Mouse (Mus musculus): ENCODE measurements around the gene Bst2. TPM values are rescaled to one million over a fixed set of nuclear protein-coding genes. Genes with fewer than 3 reads are reported as not detected.

Gene Bst2
- polyA plus RNA-seq, 1 experiment from 2014 or later: 85.5 TPM

DNA sequence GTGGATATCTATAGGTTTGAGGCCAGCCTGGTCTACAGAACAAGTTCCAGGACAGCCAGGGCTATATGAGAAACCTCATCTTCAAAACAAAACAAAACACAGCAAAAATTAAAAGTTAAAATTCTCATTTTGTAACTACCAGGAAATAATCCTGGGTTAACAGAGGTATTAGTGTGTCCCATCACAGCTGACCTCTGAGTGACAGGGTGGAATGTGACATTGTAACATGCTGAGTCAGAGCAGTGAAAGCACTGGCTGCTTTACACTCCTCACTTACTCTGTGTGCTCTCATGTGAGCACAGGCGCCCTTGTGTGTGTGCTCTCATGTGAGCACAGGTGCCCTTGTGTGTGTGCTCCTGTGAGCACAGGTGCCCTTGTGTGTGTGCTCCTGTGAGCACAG is 37.8 kb upstream of the Bst2 start:
- no peak for TF ChIP-seq CTCF (IDR thresholded peaks at IDR 0.05; ENCODE audit: low read depth)
- no peak overlapping the region for H3K4me2 ChIP-seq (replicated peaks; ENCODE audit: low read depth)
- H3K9me3 ChIP-seq (ENCODE audit: control insufficient read depth): no peaks in the 10 kb centered on the region
- H3K4me1 ChIP-seq (replicated peaks; ENCODE audit: control insufficient read depth, insufficient read depth, low read length): peaks cover 2% of the 10 kb centered on the region; the same call in 1 of the 2 replicates
- H3K27ac ChIP-seq (ENCODE audit: low read depth, low read length): no peak overlapping the region
- H3K9ac ChIP-seq (ENCODE audit: low read depth, low read length): no peak overlapping the region
- H3K4me3 ChIP-seq (ENCODE audit: low read depth, low read length): no peak overlapping the region
- ATAC-seq: no peak
- H3K27me3 ChIP-seq (replicated peaks; ENCODE audit: control insufficient read depth, insufficient read depth, low read length): no peaks in the 10 kb centered on the region
- no peaks in the 10 kb centered on the region for H3K36me3 ChIP-seq (ENCODE audit: control insufficient read depth, insufficient read depth)
- WGBS: 46% methylated on average over 1 of the region's 1 CpGs

DNA sequence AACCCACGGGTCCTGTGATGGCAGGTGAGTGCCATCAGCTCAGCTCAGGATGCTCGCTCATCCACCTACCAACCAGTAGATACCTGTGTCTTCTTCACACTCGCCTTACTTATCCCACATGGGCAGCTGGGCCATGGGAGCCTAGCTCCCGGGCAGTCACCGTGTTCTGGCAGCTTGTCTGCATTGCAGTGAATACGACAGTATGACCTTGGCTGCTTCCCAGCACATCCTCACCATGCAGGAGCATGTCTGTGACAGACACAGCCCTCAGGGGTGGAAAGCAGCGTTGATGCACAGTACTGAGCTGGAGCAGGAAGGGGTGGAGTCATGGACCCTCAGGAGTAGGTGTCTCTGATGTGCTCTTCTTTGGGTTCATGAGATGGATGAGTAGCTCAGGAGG is 37.2 kb upstream of the Bst2 start:
- Histone ChIP-seq H3K4me3 (ENCODE audit: low read depth, low read length) (no peak overlapping the region), H3K9ac (ENCODE audit: low read depth, low read length) (no peak overlapping the region), H3K27me3 (replicated peaks; ENCODE audit: control insufficient read depth, insufficient read depth, low read length) (no peaks in the 10 kb centered on the region), H3K27ac (ENCODE audit: low read depth, low read length) (no peak overlapping the region), H3K9me3 (ENCODE audit: control insufficient read depth) (no peaks in the 10 kb centered on the region), H3K4me2 (replicated peaks; ENCODE audit: low read depth) (no peak overlapping the region), H3K36me3 (ENCODE audit: control insufficient read depth, insufficient read depth) (no peaks in the 10 kb centered on the region), H3K4me1 (replicated peaks; ENCODE audit: control insufficient read depth, insufficient read depth, low read length) (peaks cover 2% of the 10 kb centered on the region; the same call in 1 of the 2 replicates)
- 78% methylated on average over 7 of the region's 7 CpGs for WGBS
- no peak for TF ChIP-seq CTCF (IDR thresholded peaks at IDR 0.05; ENCODE audit: low read depth)
- ATAC-seq: no peak

DNA sequence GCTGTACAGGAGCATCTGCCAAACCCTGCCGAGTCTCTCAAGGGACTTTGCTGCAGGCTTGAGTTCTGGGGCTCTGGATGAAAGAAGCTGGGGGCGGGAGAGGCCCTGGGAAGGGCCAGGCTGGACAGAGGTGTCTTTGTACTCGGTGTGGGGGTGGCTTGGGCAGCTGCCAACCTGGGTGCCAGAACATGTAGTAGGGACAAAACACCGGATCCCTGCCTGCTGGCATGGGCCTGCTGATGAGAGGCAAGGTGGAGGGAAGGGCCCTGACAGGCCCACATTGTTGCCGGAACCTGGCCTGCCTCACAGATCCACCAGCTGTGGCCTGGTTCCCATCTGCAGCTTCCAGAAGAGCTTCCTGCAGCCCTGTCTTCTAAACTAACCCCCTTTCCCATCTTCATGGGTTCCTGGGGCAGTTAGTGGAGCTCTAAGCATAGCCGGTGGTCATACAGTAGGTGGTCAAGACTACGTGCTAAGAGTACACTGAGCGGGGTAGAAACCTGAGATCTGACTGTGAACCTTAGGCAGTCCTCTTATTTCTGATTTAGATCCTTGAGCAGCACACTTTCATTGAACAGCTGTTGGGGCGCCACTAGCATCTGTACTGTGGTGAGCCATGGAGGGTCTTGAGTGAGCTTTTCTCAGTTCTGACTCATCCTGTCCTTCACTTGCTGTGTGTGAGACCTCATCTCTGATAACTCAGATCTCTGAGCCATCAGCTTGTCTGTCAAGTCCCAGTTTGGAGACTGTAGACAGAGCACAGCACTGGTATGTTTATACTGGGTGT is 35.8 kb upstream of the Bst2 start:
- Histone ChIP-seq H3K36me3 (ENCODE audit: control insufficient read depth, insufficient read depth) (no peaks in the 10 kb centered on the region), H3K4me3 (ENCODE audit: low read depth, low read length) (no peak overlapping the region), H3K9ac (ENCODE audit: low read depth, low read length) (no peak overlapping the region), H3K27me3 (replicated peaks; ENCODE audit: control insufficient read depth, insufficient read depth, low read length) (no peaks in the 10 kb centered on the region), H3K27ac (ENCODE audit: low read depth, low read length) (no peak overlapping the region), H3K4me2 (replicated peaks; ENCODE audit: low read depth) (no peak overlapping the region), H3K4me1 (replicated peaks; ENCODE audit: control insufficient read depth, insufficient read depth, low read length) (peaks cover 2% of the 10 kb centered on the region), H3K9me3 (ENCODE audit: control insufficient read depth) (no peaks in the 10 kb centered on the region)
- TF ChIP-seq CTCF (IDR thresholded peaks at IDR 0.05; ENCODE audit: low read depth): no peak
- WGBS: 71% methylated on average over 9 of the region's 9 CpGs
- no peak for ATAC-seq

DNA sequence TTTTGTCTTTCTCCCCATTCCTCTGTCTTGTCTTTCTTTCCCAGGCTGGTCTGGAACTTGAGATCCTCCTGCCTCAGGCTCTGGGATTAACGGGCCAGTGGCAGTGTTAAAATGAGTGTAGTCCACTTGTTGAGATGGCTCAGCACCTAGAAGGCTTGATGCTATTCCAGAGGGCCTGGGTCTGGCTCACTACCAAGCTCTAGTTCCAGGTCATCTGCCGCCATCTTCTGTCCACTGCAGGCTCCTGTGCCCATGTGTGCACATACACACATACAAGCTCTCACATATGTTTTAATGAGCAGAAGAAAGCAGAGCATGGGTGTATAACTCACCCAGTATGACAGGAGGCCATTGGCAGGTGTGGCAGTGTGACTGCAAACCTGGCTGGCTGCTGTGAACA is 34.8 kb upstream of the Bst2 start:
- Histone ChIP-seq H3K4me1 (replicated peaks; ENCODE audit: control insufficient read depth, insufficient read depth, low read length) (peaks cover 2% of the 10 kb centered on the region), H3K9me3 (ENCODE audit: control insufficient read depth) (no peaks in the 10 kb centered on the region), H3K9ac (ENCODE audit: low read depth, low read length) (no peak overlapping the region), H3K27ac (ENCODE audit: low read depth, low read length) (no peak overlapping the region), H3K27me3 (replicated peaks; ENCODE audit: control insufficient read depth, insufficient read depth, low read length) (no peaks in the 10 kb centered on the region), H3K4me3 (ENCODE audit: low read depth, low read length) (no peak overlapping the region), H3K36me3 (ENCODE audit: control insufficient read depth, insufficient read depth) (no peaks in the 10 kb centered on the region), H3K4me2 (replicated peaks; ENCODE audit: low read depth) (no peak overlapping the region)
- TF ChIP-seq CTCF (IDR thresholded peaks at IDR 0.05; ENCODE audit: low read depth): peak; percentile 19; the same call in 1 of the 2 replicates
- no peak for ATAC-seq
- WGBS: 84% methylated on average over 2 of the region's 2 CpGs

DNA sequence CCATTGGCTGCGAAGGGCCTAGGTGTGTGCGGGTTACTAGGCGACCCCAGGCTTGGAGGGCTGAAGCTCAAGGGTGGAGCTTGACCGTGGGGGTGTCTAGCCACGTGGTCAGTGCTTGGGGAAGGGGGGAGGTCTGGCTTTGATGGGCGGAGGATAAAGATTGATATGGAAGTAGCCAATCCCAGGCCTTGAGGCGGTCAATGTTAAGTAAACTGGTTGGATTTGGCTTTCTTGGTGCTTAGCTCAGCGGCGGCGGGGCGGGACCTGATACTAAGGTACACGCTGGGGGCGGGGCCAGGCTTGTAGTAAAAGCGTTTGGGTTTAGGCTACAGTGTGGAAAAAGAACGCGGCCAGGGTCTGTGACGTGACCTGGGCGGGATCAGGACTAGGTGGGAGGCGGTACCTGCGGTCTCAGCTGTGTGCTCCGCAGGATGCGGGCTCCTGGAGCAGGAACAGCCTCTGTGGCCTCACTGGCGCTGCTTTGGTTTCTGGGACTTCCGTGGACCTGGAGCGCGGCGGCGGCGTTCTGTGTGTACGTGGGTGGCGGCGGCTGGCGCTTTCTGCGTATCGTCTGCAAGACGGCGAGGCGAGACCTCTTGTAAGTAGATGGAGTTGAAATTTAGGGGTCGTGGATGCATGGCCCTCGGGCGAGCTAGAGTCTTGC is 33.2 kb upstream of the Bst2 start:
- H3K9ac ChIP-seq (ENCODE audit: low read depth, low read length): peak overlapping the region; percentile 60
- H3K4me3 ChIP-seq (ENCODE audit: low read depth, low read length): peak overlapping the region; percentile 47
- ATAC-seq: peak; percentile 86
- H3K27ac ChIP-seq (ENCODE audit: low read depth, low read length): peak overlapping the region; percentile 82
- H3K4me1 ChIP-seq (replicated peaks; ENCODE audit: control insufficient read depth, insufficient read depth, low read length): peaks cover 2% of the 10 kb centered on the region
- peak; percentile 36; the same call in 1 of the 2 replicates for TF ChIP-seq CTCF (IDR thresholded peaks at IDR 0.05; ENCODE audit: low read depth)
- peak overlapping the region; percentile 83 for H3K4me2 ChIP-seq (replicated peaks; ENCODE audit: low read depth)
- H3K36me3 ChIP-seq (ENCODE audit: control insufficient read depth, insufficient read depth): no peaks in the 10 kb centered on the region
- 1% methylated on average over 41 of the region's 41 CpGs for WGBS
- no peaks in the 10 kb centered on the region for H3K27me3 ChIP-seq (replicated peaks; ENCODE audit: control insufficient read depth, insufficient read depth, low read length)
- H3K9me3 ChIP-seq (ENCODE audit: control insufficient read depth): no peaks in the 10 kb centered on the region

All from intestine, postnatal 0 days (tissue).